Mouse (Mus musculus) stomach, embryonic 16.5 days (tissue): ENCODE data around the gene Ctbp2. TPM values are rescaled to one million over a fixed set of nuclear protein-coding genes. Genes with fewer than 3 reads are reported as not detected.

Experiments used
- ATAC-seq: fragments of 200-750 bp; cut with Nextera tagmentation; 2 replicates; pipeline ENCODE4 v1.8.0; 2017; ENCODE audit warnings: moderate number of reproducible peaks, moderate TSS enrichment; ENCODE audit not compliant: insufficient read depth, low FRiP score
- H3K27ac ChIP-seq: fragments of 300-500 bp; sonication (generic); 2 replicates; pipeline ENCODE4 v1.5.1; 2014; ENCODE audit warnings: low read length
- H3K27me3 ChIP-seq: fragments of 300-500 bp; sonication (generic); 2 replicates; pipeline ENCODE4 v1.6.1; 2014; ENCODE audit warnings: low read length, control low read depth, mixed read lengths; ENCODE audit not compliant: control insufficient read depth, insufficient read depth
- H3K36me3 ChIP-seq: fragments of 300-500 bp; sonication (generic); 2 replicates; pipeline ENCODE4 v1.6.1; 2014; ENCODE audit warnings: low read length; ENCODE audit not compliant: control insufficient read depth, insufficient read depth
- H3K4me1 ChIP-seq: fragments of 300-500 bp; sonication (generic); 2 replicates; pipeline ENCODE4 v1.6.1; 2014; ENCODE audit warnings: low read length, control low read depth, mixed read lengths; ENCODE audit not compliant: control insufficient read depth, insufficient read depth
- H3K4me2 ChIP-seq: fragments of 300-500 bp; sonication (generic); 2 replicates; pipeline ENCODE4 v1.6.1; 2014; ENCODE audit warnings: low read depth, low read length, mixed read lengths
- H3K4me3 ChIP-seq: fragments of 300-500 bp; sonication (generic); replicated peaks from 2 replicates; pipeline ENCODE4 v1.5.1; 2014; ENCODE audit warnings: mild to moderate bottlenecking, low read length
- H3K9ac ChIP-seq: fragments of 300-500 bp; sonication (generic); 2 replicates; pipeline ENCODE4 v1.6.1; 2014; ENCODE audit warnings: low read length
- H3K9me3 ChIP-seq: fragments of 300-500 bp; sonication (generic); replicated peaks from 2 replicates; pipeline ENCODE4 v1.6.1; 2016; ENCODE audit warnings: low read length, control low read depth; ENCODE audit not compliant: control insufficient read depth
- WGBS: fragments of 180-500 bp; shearing (Covaris S2); extraction: QIAGEN DNeasy Blood & Tissue Kit; methylation state at CpG from one replicate; pipeline ENCODE4 v1.1.7; 2014; 5-methylcytosine and 5-hydroxymethylcytosine counted together
- polyA plus RNA-seq: library from polyadenylated mRNA; unstranded; fragments of >200 nt; fragmentation: Nextera tagmentation; extraction: Ambion mirVana; gene quantifications from 2 replicates; pipeline ENCODE4 v1.2.1, GENCODE M21; 2015

The Ctbp2 gene
- polyA plus RNA-seq, 1 experiment from 2014 or later = 72.6 TPM

GRCm38 (mm10) chr7:133159519-133159918, 35.4 kb upstream of the Ctbp2 start:
- no peak overlapping the region for H3K4me2 ChIP-seq
- no peak overlapping the region for H3K9ac ChIP-seq
- H3K4me1 ChIP-seq = peaks cover 26% of the 10 kb centered on the region
- no peaks in the 10 kb centered on the region for H3K36me3 ChIP-seq
- no peaks in the 10 kb centered on the region for H3K27me3 ChIP-seq
- no peak overlapping the region for H3K4me3 ChIP-seq
- no peak for ATAC-seq
- H3K9me3 ChIP-seq = no peaks in the 10 kb centered on the region
- 81% methylated on average over 3 of the region's 3 CpGs for WGBS
- H3K27ac ChIP-seq = no peak overlapping the region

GRCm38 (mm10) chr7:133155621-133156020, 31.5 kb upstream of the Ctbp2 start:
- Histone ChIP-seq H3K4me1 (peaks cover 8% of the 10 kb centered on the region; the same call in 1 of the 2 replicates), H3K36me3 (no peaks in the 10 kb centered on the region), H3K9ac (no peak overlapping the region), H3K27ac (no peak overlapping the region), H3K4me3 (no peak overlapping the region), H3K4me2 (no peak overlapping the region), H3K27me3 (no peaks in the 10 kb centered on the region), H3K9me3 (no peaks in the 10 kb centered on the region)
- WGBS = 84% methylated on average over 12 of the region's 12 CpGs
- no peak for ATAC-seq

GRCm38 (mm10) chr7:133154846-133155245, 30.7 kb upstream of the Ctbp2 start:
- H3K4me3 ChIP-seq = no peak overlapping the region
- H3K9ac ChIP-seq = no peak overlapping the region
- ATAC-seq = no peak
- no peaks in the 10 kb centered on the region for H3K36me3 ChIP-seq
- no peaks in the 10 kb centered on the region for H3K27me3 ChIP-seq
- no peak overlapping the region for H3K4me2 ChIP-seq
- 73% methylated on average over 6 of the region's 6 CpGs for WGBS
- peaks cover 2% of the 10 kb centered on the region; the same call in 1 of the 2 replicates for H3K4me1 ChIP-seq
- H3K27ac ChIP-seq = no peak overlapping the region
- no peaks in the 10 kb centered on the region for H3K9me3 ChIP-seq

GRCm38 (mm10) chr7:133139689-133140336, 15.7 kb upstream of the Ctbp2 start:
- peak overlapping the region; percentile 38; the same call in 1 of the 2 replicates for H3K27ac ChIP-seq

GRCm38 (mm10) chr7:133133552-133133951, 9.4 kb upstream of the Ctbp2 start:
- ATAC-seq = no peak
- H3K4me1 ChIP-seq = no peaks in the 10 kb centered on the region
- no peaks in the 10 kb centered on the region for H3K27me3 ChIP-seq
- H3K4me3 ChIP-seq = no peak overlapping the region
- H3K9ac ChIP-seq = no peak overlapping the region
- 80% methylated on average over 5 of the region's 5 CpGs for WGBS
- no peaks in the 10 kb centered on the region for H3K9me3 ChIP-seq
- H3K4me2 ChIP-seq = no peak overlapping the region
- no peak overlapping the region for H3K27ac ChIP-seq
- H3K36me3 ChIP-seq = no peaks in the 10 kb centered on the region

More at GRCm38 (mm10) chr7:133139689-133140336, 15.7 kb upstream of the Ctbp2 start:
- no peaks in the 10 kb centered on the region for H3K27me3 ChIP-seq
- H3K9me3 ChIP-seq = no peaks in the 10 kb centered on the region
- 59% methylated on average over 8 of the region's 8 CpGs for WGBS
- no peaks in the 10 kb centered on the region for H3K4me1 ChIP-seq
- H3K4me2 ChIP-seq = no peak overlapping the region
- no peak overlapping the region for H3K4me3 ChIP-seq
- ATAC-seq = peak; percentile 67; the same call in 1 of the 2 replicates
- no peaks in the 10 kb centered on the region for H3K36me3 ChIP-seq
- H3K9ac ChIP-seq = no peak overlapping the region

- H3K4me3 ChIP-seq = no peak overlapping the region
- 92% methylated on average over 5 of the region's 5 CpGs for WGBS
- H3K27ac ChIP-seq = no peak overlapping the region
- ATAC-seq = no peak
- H3K9ac ChIP-seq = no peak overlapping the region
- no peaks in the 10 kb centered on the region for H3K4me1 ChIP-seq
- H3K36me3 ChIP-seq = no peaks in the 10 kb centered on the region
- H3K9me3 ChIP-seq = no peaks in the 10 kb centered on the region
- no peak overlapping the region for H3K4me2 ChIP-seq
- no peaks in the 10 kb centered on the region for H3K27me3 ChIP-seq
Measured at GRCm38 (mm10) chr7:133132702-133133101, 8.5 kb upstream of the Ctbp2 start.

- Histone ChIP-seq H3K27me3 (no peaks in the 10 kb centered on the region), H3K36me3 (no peaks in the 10 kb centered on the region), H3K4me3 (peak overlapping the region; percentile 69), H3K4me1 (peaks cover 8% of the 10 kb centered on the region), H3K9me3 (no peaks in the 10 kb centered on the region), H3K4me2 (peak overlapping the region; percentile 83), H3K27ac (peak overlapping the region; percentile 100), H3K9ac (peak overlapping the region; percentile 98)
- ATAC-seq = no peak
- WGBS = 18% methylated on average over 34 of the region's 34 CpGs
Measured at GRCm38 (mm10) chr7:133124701-133125485, 739 bp upstream of the Ctbp2 start.

GRCm38 (mm10) chr7:133123244-133123998, 733 bp downstream of the Ctbp2 start, which contains the start of gene Fgfr2:
Gene Fgfr2 (minus strand): TSS chr7:133123350.
- under 1% methylated on average over 39 of the region's 53 CpGs for WGBS
- H3K36me3 ChIP-seq = no peaks in the 10 kb centered on the region

More at GRCm38 (mm10) chr7:133123244-133123998, 733 bp downstream of the Ctbp2 start, which contains the start of gene Fgfr2:
- Histone ChIP-seq H3K4me2 (peak within 1 kb of the TSS; percentile 83), H3K9me3 (no peaks in the 10 kb centered on the region), H3K27me3 (no peaks in the 10 kb centered on the region), H3K27ac (peak within 1 kb of the TSS; percentile 100), H3K4me3 (peak within 1 kb of the TSS; percentile 69), H3K4me1 (peaks cover 16% of the 10 kb centered on the region), H3K9ac (peak within 1 kb of the TSS; percentile 98)
- peak; percentile 67 for ATAC-seq
